Mouse (Mus musculus) hindbrain, postnatal 0 days (tissue): ENCODE data around the gene Hspb9. TPM values are rescaled to one million over a fixed set of nuclear protein-coding genes. Genes with fewer than 3 reads are reported as not detected.

Source experiments
- ATAC-seq: fragments of 200-750 bp; cut with Nextera tagmentation; 2 replicates; pipeline ENCODE4 v1.8.0; 2017; ENCODE audit warnings: mild to moderate bottlenecking, moderate TSS enrichment, moderate library complexity
- DNase-seq: peaks from one replicate; pipeline ENCODE4 v3.0.0-alpha.2; 2015; ENCODE audit warnings: low spot score
- H3K27ac ChIP-seq: fragments of 300-500 bp; sonication (generic); 2 replicates; pipeline ENCODE4 v1.5.1; 2014; ENCODE audit warnings: mild to moderate bottlenecking
- H3K27me3 ChIP-seq: fragments of 300-500 bp; sonication (generic); 2 replicates; pipeline ENCODE4 v1.6.1; 2014; ENCODE audit warnings: low read length, mixed read lengths; ENCODE audit not compliant: insufficient read depth
- H3K36me3 ChIP-seq: fragments of 300-500 bp; sonication (generic); 2 replicates; pipeline ENCODE4 v1.6.1; 2014; ENCODE audit warnings: low read length, mixed read lengths; ENCODE audit not compliant: insufficient read depth
- H3K4me1 ChIP-seq: fragments of 300-500 bp; sonication (generic); 2 replicates; pipeline ENCODE4 v1.6.1; 2014; ENCODE audit warnings: antibody characterized with exemption, low read length, mixed read lengths; ENCODE audit not compliant: insufficient read depth
- H3K4me2 ChIP-seq: fragments of 300-500 bp; sonication (generic); 2 replicates; pipeline ENCODE4 v1.6.1; 2014; ENCODE audit warnings: low read depth, mild to moderate bottlenecking, low read length, moderate library complexity, mixed read lengths
- H3K4me3 ChIP-seq: fragments of 300-500 bp; sonication (generic); 2 replicates; pipeline ENCODE4 v1.5.1; 2014; ENCODE audit warnings: low read length
- H3K9ac ChIP-seq: fragments of 300-500 bp; sonication (generic); replicated peaks from 2 replicates; pipeline ENCODE4 v1.6.1; 2014; ENCODE audit warnings: mild to moderate bottlenecking, low read length, moderate library complexity, mixed read lengths
- H3K9me3 ChIP-seq: fragments of 300-500 bp; sonication (generic); 2 replicates; pipeline ENCODE4 v1.6.1; 2016; ENCODE audit warnings: low read length, mixed read lengths
- CTCF ChIP-seq: IDR thresholded peaks from 2 replicates; pipeline ENCODE4 v1.5.1; 2016; ENCODE audit warnings: antibody characterized with exemption, control low read depth, low read depth
- WGBS: fragments of 180-500 bp; shearing (Covaris S2); extraction: QIAGEN DNeasy Blood & Tissue Kit; methylation state at CpG from one replicate; pipeline ENCODE4 v1.1.7; 2014; 5-methylcytosine and 5-hydroxymethylcytosine counted together
- polyA plus RNA-seq: library from polyadenylated mRNA; unstranded; fragments of >200 nt; fragmentation: Nextera tagmentation; extraction: Ambion mirVana; gene quantifications from 2 replicates; pipeline ENCODE4 v1.2.1, GENCODE M21; 2015
- total RNA-seq: library from RNA; depleted of rRNA; stranded (reverse); fragments of >200 nt; gene quantifications from 2 replicates; pipeline ENCODE4 v1.2.3, GENCODE M21; 2014

The Hspb9 gene
- total and polyA plus RNA-seq, 2 experiments from 2014 or later, result 0.24 TPM; not detected in 1

GRCm38 (mm10) chr11:100747114-100747513, 33.5 kb downstream of the Hspb9 start:
- Histone ChIP-seq H3K4me1 (no peaks in the 10 kb centered on the region), H3K27me3 (no peaks in the 10 kb centered on the region), H3K9ac (0 out of 2 replicates have a peak overlapping the region, but pooled peaks have one; percentile 2), H3K9me3 (no peaks in the 10 kb centered on the region), H3K4me2 (no peak overlapping the region), H3K36me3 (peaks cover 3% of the 10 kb centered on the region; the same call in 1 of the 2 replicates), H3K4me3 (no peak overlapping the region), H3K27ac (no peak overlapping the region)
- WGBS, result 72% methylated on average over 5 of the region's 5 CpGs
- ATAC-seq (no peak), DNase-seq (no peak)
- TF ChIP-seq CTCF, result no peak

GRCm38 (mm10) chr11:100748620-100749019, 35.0 kb downstream of the Hspb9 start:
- no peak overlapping the region for H3K4me2 ChIP-seq
- no peak overlapping the region for H3K27ac ChIP-seq
- H3K4me3 ChIP-seq, result no peak overlapping the region
- H3K9me3 ChIP-seq, result no peaks in the 10 kb centered on the region
- ATAC-seq, result no peak
- H3K27me3 ChIP-seq, result no peaks in the 10 kb centered on the region
- DNase-seq, result no peak
- H3K9ac ChIP-seq, result no peak overlapping the region
- 81% methylated on average over 4 of the region's 4 CpGs for WGBS
- H3K4me1 ChIP-seq, result no peaks in the 10 kb centered on the region
- H3K36me3 ChIP-seq, result peaks cover 3% of the 10 kb centered on the region; the same call in 1 of the 2 replicates
- TF ChIP-seq CTCF, result no peak

DNA sequence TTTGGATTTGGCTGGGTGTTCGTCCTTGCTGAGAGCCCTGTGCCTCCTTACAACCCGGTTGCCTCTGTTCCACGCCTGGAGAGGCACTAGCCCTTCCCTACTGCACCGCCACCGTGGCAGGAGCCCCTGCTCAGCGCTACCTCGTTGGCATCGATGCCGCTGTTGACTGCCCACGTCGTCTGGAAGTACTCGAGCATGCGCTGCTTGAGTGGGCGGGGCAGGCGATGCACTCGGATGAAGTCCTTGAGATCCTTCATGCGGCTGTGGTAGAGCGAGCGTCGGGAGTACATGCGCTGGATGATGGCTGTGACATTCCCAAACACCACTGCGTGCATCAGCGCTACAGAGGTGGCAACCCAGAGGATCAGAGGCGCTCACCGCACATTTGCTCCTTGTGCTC, 35.8 kb downstream of the Hspb9 start:
- Histone ChIP-seq H3K4me3 (no peak overlapping the region), H3K27me3 (no peaks in the 10 kb centered on the region), H3K4me2 (no peak overlapping the region), H3K27ac (no peak overlapping the region), H3K9ac (no peak overlapping the region), H3K9me3 (no peaks in the 10 kb centered on the region), H3K4me1 (no peaks in the 10 kb centered on the region), H3K36me3 (peaks cover 3% of the 10 kb centered on the region; the same call in 1 of the 2 replicates)
- no peak for ATAC-seq
- no peak for TF ChIP-seq CTCF
- WGBS, result 57% methylated on average over 25 of the region's 25 CpGs
- no peak for DNase-seq

GRCm38 (mm10) chr11:100750127-100750526, 36.5 kb downstream of the Hspb9 start:
- no peak for DNase-seq
- no peaks in the 10 kb centered on the region for H3K27me3 ChIP-seq

GRCm38 (mm10) chr11:100752294-100752693, 38.6 kb downstream of the Hspb9 start:
- DNase-seq (no peak), ATAC-seq (no peak)
- Histone ChIP-seq H3K9ac (no peak overlapping the region), H3K9me3 (no peaks in the 10 kb centered on the region), H3K27ac (no peak overlapping the region), H3K4me3 (no peak overlapping the region), H3K36me3 (peaks cover 3% of the 10 kb centered on the region; the same call in 1 of the 2 replicates), H3K27me3 (no peaks in the 10 kb centered on the region), H3K4me1 (no peaks in the 10 kb centered on the region), H3K4me2 (no peak overlapping the region)
- 44% methylated on average over 10 of the region's 10 CpGs for WGBS
- TF ChIP-seq CTCF, result no peak

More at GRCm38 (mm10) chr11:100750127-100750526, 36.5 kb downstream of the Hspb9 start:
- ATAC-seq, result no peak
- no peak overlapping the region for H3K4me3 ChIP-seq
- H3K9me3 ChIP-seq, result no peaks in the 10 kb centered on the region
- WGBS, result 92% methylated on average over 16 of the region's 16 CpGs
- H3K4me1 ChIP-seq, result no peaks in the 10 kb centered on the region
- H3K9ac ChIP-seq, result no peak overlapping the region
- peaks cover 3% of the 10 kb centered on the region; the same call in 1 of the 2 replicates for H3K36me3 ChIP-seq
- no peak overlapping the region for H3K27ac ChIP-seq
- no peak for TF ChIP-seq CTCF
- H3K4me2 ChIP-seq, result no peak overlapping the region

DNA sequence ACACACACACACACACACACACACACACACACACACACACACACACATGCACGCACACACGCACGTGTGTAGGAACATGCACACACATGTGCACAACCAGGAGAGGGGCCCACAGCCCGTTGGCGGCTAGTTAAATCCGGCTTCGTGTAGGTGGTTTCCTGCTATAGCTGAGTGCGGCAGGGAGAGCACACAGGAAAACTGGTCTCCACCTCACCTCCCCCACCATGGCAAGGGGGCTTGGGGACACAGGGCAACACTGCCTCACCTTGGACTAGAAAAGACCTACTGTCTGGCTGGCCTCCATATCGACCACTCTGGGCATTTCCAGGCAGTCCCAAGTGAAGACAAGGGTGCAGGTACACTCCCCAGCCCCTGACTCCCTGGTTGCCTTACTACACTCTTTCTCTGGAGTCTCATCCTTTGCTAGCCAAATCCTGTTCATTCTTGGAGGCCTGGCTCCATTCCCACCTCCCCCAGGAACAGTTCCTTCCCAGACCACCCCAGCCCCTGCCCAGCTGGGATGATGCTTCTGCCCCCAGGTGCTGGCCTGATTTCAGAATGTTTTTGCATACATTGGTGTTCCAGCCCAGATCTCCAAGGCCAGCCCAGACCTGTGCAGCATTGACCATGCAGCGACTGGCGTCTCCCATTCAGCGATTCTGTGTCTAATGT, 40.5 kb downstream of the Hspb9 start:
- WGBS, result 84% methylated on average over 10 of the region's 12 CpGs
- no peak overlapping the region for H3K9ac ChIP-seq

DNA sequence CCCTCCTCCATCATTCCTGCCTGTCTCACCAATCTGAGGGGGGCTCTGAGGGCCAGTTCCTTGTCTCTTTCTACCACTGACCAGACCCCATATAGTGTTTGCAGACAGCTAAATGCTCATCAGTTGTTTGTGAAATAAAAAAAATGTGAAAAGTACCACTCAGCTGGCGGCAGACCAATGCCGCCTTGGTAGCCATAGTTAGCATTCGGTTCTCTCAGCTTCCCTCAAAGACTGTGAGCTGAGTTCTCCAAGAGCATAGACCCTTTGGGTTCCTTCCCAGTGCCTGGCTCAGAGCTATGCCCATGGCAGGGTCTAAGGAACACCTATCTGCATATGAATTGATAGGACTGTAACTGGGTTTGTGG, 41.0 kb downstream of the Hspb9 start:
- WGBS, result 91% methylated on average over 3 of the region's 3 CpGs
- Histone ChIP-seq H3K4me3 (no peak overlapping the region), H3K4me2 (no peak overlapping the region), H3K9ac (no peak overlapping the region), H3K36me3 (no peaks in the 10 kb centered on the region; the same call in 1 of the 2 replicates), H3K9me3 (no peaks in the 10 kb centered on the region), H3K27me3 (no peaks in the 10 kb centered on the region), H3K4me1 (no peaks in the 10 kb centered on the region), H3K27ac (no peak overlapping the region)
- ATAC-seq (no peak), DNase-seq (no peak)
- TF ChIP-seq CTCF, result no peak

More for the DNA sequence above, 40.5 kb downstream of the Hspb9 start:
- H3K9me3 ChIP-seq, result no peaks in the 10 kb centered on the region
- H3K4me2 ChIP-seq, result no peak overlapping the region
- no peak for DNase-seq
- H3K4me1 ChIP-seq, result no peaks in the 10 kb centered on the region
- no peaks in the 10 kb centered on the region for H3K27me3 ChIP-seq
- H3K36me3 ChIP-seq, result no peaks in the 10 kb centered on the region; the same call in 1 of the 2 replicates
- no peak for TF ChIP-seq CTCF
- no peak for ATAC-seq
- no peak overlapping the region for H3K27ac ChIP-seq
- H3K4me3 ChIP-seq, result no peak overlapping the region
